Mouse (Mus musculus): ENCODE data around the gene Olfr331.
"Not testable (repeated sequence)": the region's sequence is repeated elsewhere in the genome, so short reads cannot be mapped to it uniquely, and the experiment has no call there.

Olfr331 gene

DNA sequence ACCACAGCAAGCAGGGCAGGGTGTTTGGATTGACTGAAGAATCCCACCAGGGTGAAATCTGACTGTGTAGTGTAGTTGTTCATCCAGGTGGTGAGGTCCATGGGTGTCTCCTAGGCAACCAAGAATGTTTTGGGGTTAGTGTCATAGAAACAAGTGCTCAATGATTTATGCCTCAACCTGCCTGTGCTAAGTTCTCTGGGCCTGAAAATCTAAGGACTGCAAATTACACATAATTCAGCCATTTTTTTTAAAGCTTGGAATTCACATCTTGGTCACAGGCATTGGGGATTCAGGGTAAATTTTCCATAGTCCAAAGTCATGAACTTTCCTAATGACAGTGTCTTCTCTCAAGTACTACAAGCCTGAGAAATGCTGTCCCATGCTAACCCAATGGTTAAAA lies at the start of gene Olfr331:
TSS of gene Olfr331 (minus strand) at position 101 of the 400 bp plus-strand sequence.
- DNase-seq (ENCODE audit: low spot score in 2 of 2) = not testable (repeated sequence)

DNA sequence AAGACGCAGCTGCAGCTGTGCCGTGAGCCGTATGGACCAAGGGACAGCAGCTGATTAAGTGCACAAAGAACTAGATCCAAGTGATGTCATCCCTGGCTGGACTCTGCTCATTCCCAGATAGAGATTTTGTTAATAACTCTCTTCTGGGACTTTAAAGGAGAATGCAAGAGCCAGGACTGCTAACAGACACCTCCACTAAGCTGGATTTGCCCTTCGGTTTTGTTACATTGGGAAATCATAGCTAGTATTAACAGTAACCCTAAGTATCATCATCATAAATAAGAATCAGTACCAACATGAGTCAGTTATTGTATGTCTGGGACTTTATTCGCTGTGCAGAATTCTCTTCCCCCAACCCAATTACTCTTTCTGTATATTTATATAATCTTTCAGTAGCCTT lies 44.0 kb upstream of the Olfr331 start, which contains the start of gene Olfr329-ps:
TSS of gene Olfr329-ps (minus strand) at position 101 of the 400 bp plus-strand sequence.
- no peak for DNase-seq (ENCODE audit: low spot score in 2 of 2)

DNA sequence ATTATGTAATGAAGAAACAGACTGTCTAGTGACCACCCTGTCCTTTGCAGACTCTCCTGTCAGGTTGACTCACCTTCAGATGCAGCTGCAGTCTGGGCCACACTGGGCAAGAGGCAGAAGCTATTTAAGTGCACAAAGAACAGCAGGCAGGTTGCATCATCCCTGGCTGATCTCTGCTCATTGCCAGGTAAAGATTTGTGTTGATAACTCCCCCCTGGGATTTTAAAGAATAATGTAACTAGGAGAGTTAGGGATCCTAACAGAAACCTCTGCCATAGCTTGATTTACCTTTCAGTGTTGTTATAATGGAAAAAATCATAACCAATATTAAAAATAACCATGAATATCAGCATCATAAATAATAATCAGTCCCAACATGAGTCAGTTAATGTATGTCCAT lies 32.4 kb upstream of the Olfr331 start, which contains the start of gene Olfr330:
TSS of gene Olfr330 (minus strand) at position 101 of the 400 bp plus-strand sequence.
- DNase-seq (ENCODE audit: low spot score in 2 of 2) = not testable (repeated sequence)

DNA sequence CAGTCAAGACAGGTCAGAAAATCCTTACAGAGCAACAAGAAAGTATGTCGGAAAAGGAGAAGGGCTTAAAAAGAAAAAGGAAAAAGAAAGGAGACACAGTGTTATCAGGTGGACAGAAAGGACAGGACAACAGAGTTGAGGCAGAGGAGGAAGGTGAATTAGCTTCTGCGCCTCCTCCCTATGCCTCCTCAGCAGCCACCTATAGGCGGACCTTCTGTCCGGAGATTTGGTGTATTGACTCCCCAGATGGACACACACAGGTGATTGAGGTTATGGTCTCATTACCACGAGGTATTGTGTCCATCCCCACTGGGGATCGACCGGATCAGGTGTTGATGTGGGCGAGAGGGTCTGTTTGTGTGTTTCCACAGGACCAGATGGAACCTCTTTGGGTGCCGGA lies 17.4 kb upstream of the Olfr331 start:
- peak in 1 of 2 experiments; percentile 13 for DNase-seq (ENCODE audit: low spot score in 2 of 2)

DNA sequence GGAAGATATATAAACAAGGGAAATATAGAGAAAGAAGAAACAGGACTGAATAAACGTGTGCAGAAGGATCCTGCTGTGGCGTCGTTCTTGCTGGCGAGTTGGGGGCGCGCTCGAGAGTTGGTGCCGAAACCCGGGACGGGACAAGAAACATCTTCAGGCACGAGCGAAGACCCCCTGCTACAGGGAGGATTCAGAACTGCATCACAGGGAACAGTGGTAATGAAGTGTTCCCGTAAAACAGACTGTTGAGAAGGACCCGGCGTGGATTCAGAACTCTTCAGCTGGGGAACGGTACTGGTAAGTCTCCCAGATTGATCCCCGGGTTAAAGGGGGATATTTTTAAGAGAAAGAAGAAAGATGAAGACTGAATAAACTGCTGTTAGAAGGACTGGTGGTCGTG lies 16.5 kb upstream of the Olfr331 start:
- DNase-seq (ENCODE audit: low spot score in 2 of 2) = peak; percentile 38 to 72

DNA sequence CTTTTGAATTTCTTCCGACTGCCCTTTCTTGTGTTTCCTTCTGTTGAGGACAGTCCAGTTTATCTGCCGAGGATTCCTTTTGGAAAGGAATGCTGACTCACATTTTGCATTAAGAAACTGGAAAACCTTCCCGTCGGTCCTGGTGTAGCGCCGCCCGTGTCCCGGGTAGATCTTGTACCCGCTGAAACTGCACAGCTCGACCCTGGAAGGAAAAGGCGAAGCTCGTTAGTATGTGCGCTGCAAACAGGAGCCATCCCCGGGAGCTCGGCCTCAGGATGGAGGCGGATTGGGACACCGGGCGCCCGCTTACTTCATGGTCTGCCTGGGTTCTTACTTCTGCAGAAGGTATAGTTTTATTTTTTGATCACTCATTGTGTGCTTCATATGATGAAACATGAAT lies 6.7 kb upstream of the Olfr331 start:
- DNase-seq (ENCODE audit: low spot score in 2 of 2) = not testable (repeated sequence)

DNA sequence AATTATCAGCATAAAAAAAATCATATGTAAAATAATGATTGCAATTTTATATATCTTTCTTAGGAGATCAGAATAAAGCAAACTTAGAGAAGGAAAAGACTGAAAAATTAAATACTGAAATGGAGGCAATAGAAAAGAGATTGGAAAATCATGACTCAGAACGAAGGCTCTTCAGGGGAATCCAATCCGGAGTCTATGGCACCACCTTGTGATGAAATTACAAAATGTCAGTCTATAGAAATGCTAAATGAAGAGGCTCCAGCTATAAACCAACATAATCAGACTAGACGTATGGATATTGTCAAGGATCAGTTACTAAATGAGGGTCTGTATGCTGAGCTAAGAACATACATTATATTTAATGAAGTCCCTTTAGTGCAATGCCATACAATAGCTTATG lies 3.1 kb downstream of the Olfr331 start:
- no peak for DNase-seq (ENCODE audit: low spot score in 2 of 2)

DNA sequence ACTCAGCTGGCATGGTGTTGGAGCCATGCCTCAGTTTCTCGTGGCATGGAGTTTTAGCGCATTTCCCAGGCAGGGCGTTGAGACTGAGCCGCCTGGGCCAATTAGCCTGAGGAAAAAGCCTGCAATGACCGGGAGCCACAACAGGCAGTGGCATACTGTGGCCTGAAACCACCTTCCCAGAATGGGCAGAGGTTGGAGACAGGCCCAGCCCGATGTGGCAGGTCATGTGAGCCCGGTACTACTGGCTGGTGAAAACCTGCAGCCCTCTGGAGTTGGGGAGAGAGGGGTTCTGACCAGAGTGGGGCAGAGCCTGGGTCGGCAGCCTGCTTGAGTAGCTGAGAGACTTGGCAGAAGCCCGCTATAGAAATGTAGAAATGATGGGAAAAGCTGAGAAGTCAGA lies 3.6 kb downstream of the Olfr331 start:
- no peak for DNase-seq (ENCODE audit: low spot score in 2 of 2)

DNA sequence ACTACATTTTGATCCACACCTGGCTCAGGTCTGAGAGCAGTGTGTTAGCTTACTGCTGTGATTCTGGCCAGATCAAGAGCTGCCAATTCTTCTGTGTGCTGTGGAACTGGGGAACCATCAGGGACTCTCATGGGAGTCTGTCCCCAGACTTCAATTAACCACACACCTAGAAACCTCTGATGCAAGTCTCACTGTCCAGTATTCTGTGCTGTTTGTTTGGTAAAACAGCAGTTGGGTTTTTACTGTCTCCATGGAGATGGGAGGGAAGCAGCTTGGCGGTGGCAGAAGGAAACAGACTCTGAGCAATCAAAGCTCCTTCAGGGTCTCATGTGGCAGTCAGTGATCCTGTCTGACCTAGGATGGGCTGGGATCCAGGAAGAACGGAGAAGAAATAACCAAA lies 9.9 kb downstream of the Olfr331 start, which contains the start of gene Olfr332:
TSS of gene Olfr332 (minus strand) at position 101 of the 400 bp plus-strand sequence.
- DNase-seq (ENCODE audit: low spot score in 2 of 2) = no peak

DNA sequence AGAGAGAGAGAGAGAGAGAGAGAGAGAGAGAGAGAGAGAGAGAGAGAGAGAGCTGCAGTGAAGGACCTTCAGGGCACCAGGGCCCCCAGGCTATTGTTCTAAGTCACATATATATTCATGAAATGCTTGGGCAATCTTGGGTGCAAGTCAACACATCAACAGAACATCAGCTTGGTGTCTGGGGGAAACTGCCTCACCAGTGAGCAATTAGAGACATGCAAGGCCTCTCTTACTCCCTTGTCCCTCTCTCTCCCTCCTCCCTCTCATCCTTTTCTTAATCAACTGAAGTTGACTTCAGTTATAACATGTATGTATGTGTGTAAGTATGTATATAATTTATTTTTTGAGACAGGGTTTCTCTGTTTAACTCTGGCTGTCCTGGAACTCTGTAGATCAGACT lies 40.2 kb downstream of the Olfr331 start, which contains the start of gene Olfr30:
TSS of gene Olfr30 (minus strand) at position 101 of the 400 bp plus-strand sequence.
- DNase-seq (ENCODE audit: low spot score in 2 of 2) = no peak

DNA sequence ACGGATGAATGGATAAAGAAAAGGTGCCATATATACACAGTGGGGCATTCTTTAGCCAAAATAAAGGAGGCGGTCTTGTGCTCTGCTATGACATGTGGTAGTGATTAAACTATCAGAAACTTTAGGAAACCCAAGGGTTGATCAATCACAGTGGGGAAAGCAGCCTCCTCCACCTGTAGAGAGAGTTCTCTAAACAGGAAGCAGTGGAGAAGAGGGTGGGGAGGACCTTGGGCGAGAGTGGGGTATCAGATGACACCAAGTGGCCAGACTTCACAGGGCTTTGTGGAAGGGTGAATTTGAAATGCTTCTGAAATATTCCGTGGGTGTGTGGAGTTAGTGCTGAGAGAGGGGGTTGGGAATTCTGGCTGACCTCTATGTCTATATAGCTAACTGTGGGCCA lies 48.8 kb downstream of the Olfr331 start:
- no peak for DNase-seq (ENCODE audit: low spot score in 2 of 2)

DNA sequence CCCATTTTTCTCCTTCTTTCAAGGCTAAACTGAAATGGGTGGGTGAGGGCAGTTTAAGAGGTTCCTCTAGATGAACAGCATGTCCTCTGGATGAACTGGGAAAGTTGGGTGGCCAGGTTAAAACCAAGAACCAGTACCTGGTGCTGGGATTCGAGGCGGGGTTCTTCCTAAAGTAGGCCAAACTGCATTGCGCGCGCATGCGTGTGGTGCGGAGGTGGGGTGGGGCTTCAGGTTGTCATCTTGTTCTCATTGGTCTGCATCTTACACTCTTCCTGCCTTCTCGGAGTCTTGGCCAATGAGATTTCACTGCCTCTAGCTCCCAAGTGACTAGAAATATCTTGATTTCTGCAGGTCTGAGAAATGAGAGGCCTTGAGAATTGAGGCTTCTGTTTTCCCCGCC lies 49.6 kb downstream of the Olfr331 start, which contains the start of gene Lypd9:
TSS of gene Lypd9 (minus strand) at position 165 of the 400 bp plus-strand sequence.
- no peak for DNase-seq (ENCODE audit: low spot score in 2 of 2)

Measured in urinary bladder, adult 18-20 months (tissue).